Mouse (Mus musculus) intestine, postnatal 0 days (tissue): Measurements from ENCODE around the gene Htr2a. TPM values are rescaled to one million over a fixed set of nuclear protein-coding genes. Genes with fewer than 3 reads are reported as not detected.
A peak's percentile ranks its signal among the peaks of the same experiment; 100 is the strongest.

Experiments
- ATAC-seq: fragments of 200-750 bp; cut with Nextera tagmentation; 2 replicates; pipeline ENCODE4 v1.8.0; 2017; ENCODE audit warnings: mild to moderate bottlenecking, moderate TSS enrichment, moderate library complexity
- H3K27ac ChIP-seq: fragments of 300-500 bp; sonication (generic); 2 replicates; pipeline ENCODE4 v1.5.1; 2014; ENCODE audit warnings: mild to moderate bottlenecking, low read depth, low read length, moderate library complexity
- H3K27me3 ChIP-seq: fragments of 300-500 bp; sonication (generic); replicated peaks from 2 replicates; pipeline ENCODE4 v1.6.1; 2014; ENCODE audit warnings: low read length, mixed read lengths; ENCODE audit not compliant: control insufficient read depth, insufficient read depth
- H3K36me3 ChIP-seq: fragments of 300-500 bp; sonication (generic); 2 replicates; pipeline ENCODE4 v1.6.1; 2014; ENCODE audit warnings: mild to moderate bottlenecking, moderate library complexity; ENCODE audit not compliant: control insufficient read depth, insufficient read depth
- H3K4me1 ChIP-seq: fragments of 300-500 bp; sonication (generic); replicated peaks from 2 replicates; pipeline ENCODE4 v1.6.1; 2014; ENCODE audit warnings: antibody characterized with exemption, low read length, mixed read lengths; ENCODE audit not compliant: control insufficient read depth, insufficient read depth
- H3K4me2 ChIP-seq: fragments of 300-500 bp; sonication (generic); replicated peaks from 2 replicates; pipeline ENCODE4 v1.6.1; 2014; ENCODE audit warnings: low read depth, mild to moderate bottlenecking, moderate library complexity
- H3K4me3 ChIP-seq: fragments of 300-500 bp; sonication (generic); 2 replicates; pipeline ENCODE4 v1.5.1; 2014; ENCODE audit warnings: low read depth, low read length
- H3K9ac ChIP-seq: fragments of 300-500 bp; sonication (generic); 2 replicates; pipeline ENCODE4 v1.6.1; 2014; ENCODE audit warnings: mild to moderate bottlenecking, low read depth, low read length
- H3K9me3 ChIP-seq: fragments of 300-500 bp; sonication (generic); 2 replicates; pipeline ENCODE4 v1.6.1; 2016; ENCODE audit warnings: mixed run types; ENCODE audit not compliant: control insufficient read depth
- CTCF ChIP-seq: sonication (generic); IDR thresholded peaks from 2 replicates; pipeline ENCODE4 v1.5.1; 2016; ENCODE audit warnings: low read depth, mild to moderate bottlenecking, control low read depth, antibody characterized with exemption, moderate library complexity
- WGBS: fragments of 180-500 bp; shearing (Covaris S2); extraction: QIAGEN DNeasy Blood & Tissue Kit; methylation state at CpG from one replicate; pipeline ENCODE4 v1.1.7; 2014; 5-methylcytosine and 5-hydroxymethylcytosine counted together
- polyA plus RNA-seq: library from polyadenylated mRNA; unstranded; fragments of >200 nt; fragmentation: Nextera tagmentation; extraction: Ambion mirVana; gene quantifications from 2 replicates; pipeline ENCODE4 v1.2.1, GENCODE M21; 2015

Htr2a gene
- polyA plus RNA-seq, result 0.14 and 0.17 TPM in 2 replicates

DNA sequence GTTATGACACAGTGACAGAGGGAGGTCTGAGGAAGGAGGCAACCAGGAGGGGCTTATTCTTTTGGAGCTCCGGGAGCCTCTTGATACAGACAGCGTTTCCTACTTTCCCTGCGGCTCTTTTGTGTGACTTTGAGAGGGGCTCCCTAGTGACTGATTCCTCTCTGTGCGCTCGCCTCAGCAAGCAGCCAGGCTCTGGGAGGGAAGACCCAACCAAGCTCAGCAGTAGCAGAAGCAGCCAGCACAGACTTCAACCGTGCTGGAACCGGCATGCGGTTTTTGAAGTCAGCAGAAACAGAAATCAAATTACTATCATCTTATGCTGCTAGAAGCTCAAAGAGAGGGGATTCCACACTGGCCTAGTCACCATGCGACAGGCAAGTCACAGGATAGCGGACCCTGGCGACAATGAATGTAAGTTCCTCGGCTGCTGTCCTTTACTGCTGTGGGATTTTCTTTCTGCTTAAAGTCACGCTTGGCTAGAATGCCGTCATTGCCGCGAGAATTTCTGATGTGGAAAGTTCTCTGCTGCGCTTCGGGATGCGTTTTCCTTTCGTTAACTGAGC lies at the start of gene Htr2a:
Gene Htr2a (plus strand): TSS at position 22 of the 563 bp plus-strand sequence.
- H3K36me3 ChIP-seq, result no peaks in the 10 kb centered on the region
- peak; percentile 26; the same call in 1 of the 2 replicates for TF ChIP-seq CTCF
- H3K9ac ChIP-seq, result peak within 1 kb of the TSS; percentile 11; the same call in 1 of the 2 replicates
- 3% methylated on average over 20 of the region's 20 CpGs for WGBS
- H3K27ac ChIP-seq, result no peak within 1 kb of the TSS
- peak within 1 kb of the TSS; percentile 36 for H3K4me3 ChIP-seq
- no peaks in the 10 kb centered on the region for H3K9me3 ChIP-seq
- no peaks in the 10 kb centered on the region for H3K4me1 ChIP-seq
- no peak for ATAC-seq
- H3K27me3 ChIP-seq, result peaks cover 2% of the 10 kb centered on the region; the same call in 1 of the 2 replicates
- H3K4me2 ChIP-seq, result peak within 1 kb of the TSS; percentile 63

DNA sequence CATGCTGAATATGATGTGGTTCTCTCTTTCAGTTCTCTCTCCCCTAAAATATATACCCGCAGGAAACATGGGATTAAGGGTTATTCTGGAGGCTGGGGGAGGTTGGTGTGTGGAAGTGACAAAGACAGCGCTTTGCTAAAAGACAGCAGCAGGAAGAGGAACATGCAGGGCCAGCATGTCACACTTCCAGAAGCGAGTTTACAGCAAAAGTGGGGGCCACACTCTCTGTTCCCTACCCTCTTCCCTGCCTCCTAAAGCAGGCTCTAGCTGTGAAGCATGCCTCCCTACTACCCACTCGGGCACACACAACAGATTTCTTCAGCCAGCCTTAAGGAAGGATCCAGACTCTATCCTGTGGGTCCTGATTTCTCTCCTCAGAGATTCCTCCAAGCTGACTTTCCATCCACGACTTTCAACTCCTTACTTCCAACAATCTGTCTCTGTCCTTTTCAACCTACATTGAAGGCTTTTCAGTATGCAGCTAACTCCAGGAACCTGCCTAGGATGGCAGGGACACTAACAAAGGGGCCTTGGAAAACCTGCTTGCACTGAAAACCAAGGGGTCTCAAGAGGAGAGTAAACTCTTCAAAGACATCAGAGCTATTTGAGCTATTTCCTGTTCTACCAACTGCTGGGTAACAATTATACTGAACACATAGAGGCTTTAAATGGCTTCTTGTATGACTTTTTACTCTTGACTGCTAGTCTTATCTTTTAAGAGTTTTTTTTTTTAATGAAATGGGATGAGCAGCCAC lies 39.1 kb upstream of the Htr2a start:
- Histone ChIP-seq H3K9ac (no peak overlapping the region), H3K4me1 (no peaks in the 10 kb centered on the region), H3K27me3 (no peaks in the 10 kb centered on the region), H3K4me2 (no peak overlapping the region), H3K36me3 (no peaks in the 10 kb centered on the region), H3K4me3 (no peak overlapping the region), H3K9me3 (no peaks in the 10 kb centered on the region), H3K27ac (no peak overlapping the region)
- ATAC-seq, result no peak
- no peak for TF ChIP-seq CTCF
- 73% methylated on average over 5 of the region's 5 CpGs for WGBS

DNA sequence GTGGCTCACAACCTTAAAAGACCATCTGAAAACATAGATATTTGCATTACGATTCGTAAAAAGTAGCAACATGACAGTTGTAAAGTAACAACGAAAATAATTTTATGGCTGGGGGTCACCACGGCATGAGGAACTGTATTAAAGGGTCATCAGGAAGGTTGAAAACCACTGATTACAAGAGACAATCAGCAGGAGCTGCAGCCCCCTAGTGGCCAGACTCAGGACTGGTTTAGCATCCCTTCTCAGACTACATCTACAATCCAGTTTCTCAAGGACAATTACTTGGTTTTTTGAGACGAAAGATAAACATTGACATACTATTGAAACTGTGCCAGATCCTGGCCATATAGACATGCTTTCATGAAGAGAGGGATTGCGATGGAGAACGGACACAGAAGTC lies 38.1 kb upstream of the Htr2a start:
- H3K4me2 ChIP-seq, result no peak overlapping the region
- H3K27ac ChIP-seq, result no peak overlapping the region
- H3K4me1 ChIP-seq, result no peaks in the 10 kb centered on the region
- no peak for ATAC-seq
- no peak overlapping the region for H3K9ac ChIP-seq
- 41% methylated on average over 7 of the region's 7 CpGs for WGBS
- H3K36me3 ChIP-seq, result no peaks in the 10 kb centered on the region
- H3K9me3 ChIP-seq, result no peaks in the 10 kb centered on the region
- H3K4me3 ChIP-seq, result no peak overlapping the region
- H3K27me3 ChIP-seq, result no peaks in the 10 kb centered on the region
- TF ChIP-seq CTCF, result peak; percentile 88

- no peak for ATAC-seq
- Histone ChIP-seq H3K9ac (no peak overlapping the region), H3K4me2 (no peak overlapping the region), H3K36me3 (no peaks in the 10 kb centered on the region), H3K9me3 (no peaks in the 10 kb centered on the region), H3K27me3 (no peaks in the 10 kb centered on the region), H3K27ac (no peak overlapping the region), H3K4me1 (no peaks in the 10 kb centered on the region), H3K4me3 (no peak overlapping the region)
- WGBS, result 80% methylated on average over 7 of the region's 7 CpGs
- TF ChIP-seq CTCF, result no peak
Observed at GRCm38 (mm10) chr14:74603131-74603766, 37.4 kb upstream of the Htr2a start.

- 65% methylated on average over 8 of the region's 8 CpGs for WGBS
- no peak for TF ChIP-seq CTCF
- Histone ChIP-seq H3K9me3 (no peaks in the 10 kb centered on the region), H3K4me2 (no peak overlapping the region), H3K36me3 (no peaks in the 10 kb centered on the region), H3K27me3 (no peaks in the 10 kb centered on the region), H3K4me3 (no peak overlapping the region), H3K9ac (no peak overlapping the region), H3K4me1 (no peaks in the 10 kb centered on the region), H3K27ac (no peak overlapping the region)
- no peak for ATAC-seq
Observed at GRCm38 (mm10) chr14:74611326-74611725, 29.3 kb upstream of the Htr2a start.

- H3K9me3 ChIP-seq, result no peaks in the 10 kb centered on the region
- no peak overlapping the region for H3K27ac ChIP-seq
- peak; percentile 58 for TF ChIP-seq CTCF
- no peaks in the 10 kb centered on the region for H3K36me3 ChIP-seq
- H3K4me3 ChIP-seq, result no peak overlapping the region
- ATAC-seq, result no peak
- H3K4me1 ChIP-seq, result no peaks in the 10 kb centered on the region
- no peaks in the 10 kb centered on the region for H3K27me3 ChIP-seq
- WGBS, result 56% methylated on average over 4 of the region's 4 CpGs
- H3K9ac ChIP-seq, result no peak overlapping the region
- H3K4me2 ChIP-seq, result no peak overlapping the region
Observed at GRCm38 (mm10) chr14:74618858-74619257, 21.8 kb upstream of the Htr2a start.
